Mouse (Mus musculus): ENCODE data around the gene Tph2.

GRCm38 (mm10) chr10:115233798-115234197 is 49.0 kb upstream of the Tph2 start:
- no peak for TF ChIP-seq CTCF (IDR thresholded peaks at IDR 0.05)
- no peak for TF ChIP-seq POLR2A (IDR thresholded peaks at IDR 0.05; ENCODE audit: insufficient read depth, low read depth, low read length)
- no peak for TF ChIP-seq EP300 (IDR thresholded peaks at IDR 0.05; ENCODE audit: insufficient read depth, low read depth, low read length)

All from heart, adult 2 months (tissue).